Mouse (Mus musculus) cerebellum, adult 2 months (tissue): Measurements from ENCODE around the gene 5330417C22Rik.

Experiments used
- CTCF ChIP-seq: fragments of 200-500 bp; IDR thresholded peaks from 2 replicates; pipeline ENCODE4 v1.5.1; 2011; ENCODE audit warnings: low read depth, mild to moderate bottlenecking, control low read depth, low read length, moderate library complexity, borderline replicate concordance; ENCODE audit not compliant: insufficient read depth
- POLR2A ChIP-seq: fragments of 200-500 bp; IDR thresholded peaks from 2 replicates; pipeline ENCODE4 v1.6.1; 2011; ENCODE audit warnings: low read length, control low read depth, borderline replicate concordance; ENCODE audit not compliant: insufficient read depth

DNA sequence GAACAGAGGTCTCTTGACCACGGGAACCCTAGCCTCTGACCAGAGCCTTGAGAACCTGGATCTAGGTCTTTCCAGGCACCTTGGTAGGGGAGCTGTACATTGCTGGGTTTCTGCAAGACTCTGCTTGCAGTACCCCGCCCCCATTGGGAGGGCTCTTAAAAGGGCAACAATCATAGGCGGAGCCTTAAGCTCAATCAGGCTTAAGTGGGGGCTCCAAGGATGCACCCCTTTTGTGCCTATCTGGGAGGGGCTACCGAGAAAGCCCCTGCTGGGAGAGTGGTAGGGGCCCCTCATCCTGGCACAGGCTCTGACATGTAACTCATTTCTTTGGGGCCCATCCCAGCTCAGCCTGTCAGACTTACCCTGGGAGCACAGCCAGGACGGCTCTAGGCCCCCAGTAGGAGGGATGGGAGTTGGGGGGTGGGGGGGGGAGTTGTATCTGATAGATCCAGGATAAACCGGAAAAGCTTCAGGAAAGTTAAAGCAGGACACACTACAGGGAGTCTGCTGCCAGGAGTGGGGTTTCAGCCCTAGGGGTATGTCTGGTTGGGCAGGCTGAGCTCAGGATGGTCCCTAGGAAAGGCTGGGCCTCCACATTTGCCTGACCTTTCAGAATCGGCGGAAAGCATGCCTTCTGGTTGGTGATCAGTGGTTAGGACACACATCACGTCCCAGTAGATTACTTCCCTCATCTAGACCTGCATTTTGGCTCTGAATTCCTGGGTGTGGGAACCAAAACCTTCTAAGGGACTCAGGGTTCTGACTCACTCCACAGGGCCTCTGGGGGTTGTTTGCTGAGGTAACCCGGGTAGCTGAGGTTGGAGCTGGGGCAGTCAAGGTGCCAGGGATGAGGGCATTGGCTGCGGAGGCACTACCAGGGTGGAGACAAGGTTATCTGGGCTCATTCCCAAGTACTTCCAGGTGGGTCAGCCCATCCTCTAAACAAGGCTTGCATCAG lies 112.2 kb downstream of the 5330417C22Rik start:
- TF ChIP-seq CTCF (no peak), POLR2A (no peak)
